Mouse (Mus musculus) CH12.LX (cell line): ENCODE data around the gene Dgka. TPM values are rescaled to one million over a fixed set of nuclear protein-coding genes. Genes with fewer than 3 reads are reported as not detected.
"Not testable (repeated sequence)": the region's sequence is repeated elsewhere in the genome, so short reads cannot be mapped to it uniquely, and the experiment has no call there.

Source experiments
- DNase-seq: peaks from one replicate; pipeline ENCODE4 v3.0.0-alpha.2; 2013; ENCODE audit errors: extremely low read depth
- H3K27ac ChIP-seq: 2 replicates; pipeline ENCODE4 v1.5.1; 2012; ENCODE audit warnings: low read depth, mild to moderate bottlenecking, control low read depth, moderate library complexity; ENCODE audit not compliant: insufficient read depth
- H3K27me3 ChIP-seq: replicated peaks from 2 replicates; pipeline ENCODE3; 2012; ENCODE audit warnings: inconsistent platforms
- H3K36me3 ChIP-seq, 2 experiments: replicated peaks in 1 of 2; 2 replicates each; pipeline versions ENCODE3 to v1.6.1; 2012; ENCODE audit warnings: inconsistent platforms in 1 of 2, low read length in 1 of 2, mild to moderate bottlenecking in 1 of 2, mixed read lengths in 1 of 2, moderate library complexity in 1 of 2; ENCODE audit not compliant: control insufficient read depth in 1 of 2, insufficient read depth in 1 of 2
- H3K4me1 ChIP-seq, 2 experiments: 2 replicates each; pipeline ENCODE4 v1.6.1; 2012; ENCODE audit warnings: inconsistent platforms in 1 of 2, moderate library complexity in 1 of 2; ENCODE audit not compliant: insufficient read depth in 2 of 2, control insufficient read depth in 1 of 2
- H3K4me2 ChIP-seq: 2 replicates; pipeline ENCODE4 v1.6.1; 2012; ENCODE audit warnings: low read depth, mild to moderate bottlenecking, control low read depth; ENCODE audit not compliant: poor library complexity, insufficient read depth, severe bottlenecking
- H3K4me3 ChIP-seq, 3 experiments: fragments of 150-350 bp in 1 of 3; sonication (generic) in 1 of 3; replicated peaks in 1 of 3; 2 replicates each; pipeline versions ENCODE3 to v1.5.1; 2011 to 2012; ENCODE audit warnings: low read depth in 2 of 3, low read length in 2 of 3, mild to moderate bottlenecking in 2 of 3, moderate library complexity in 2 of 3, control low read depth in 1 of 3, improper control_type of control experiment in 1 of 3, inconsistent platforms in 1 of 3, mixed read lengths in 1 of 3; ENCODE audit not compliant: poor library complexity in 1 of 3
- H3K79me2 ChIP-seq: replicated peaks from 2 replicates; pipeline ENCODE4 v1.6.1; 2012; ENCODE audit warnings: mild to moderate bottlenecking, moderate library complexity; ENCODE audit not compliant: control insufficient read depth, poor library complexity, insufficient read depth, severe bottlenecking; ENCODE audit errors: extremely low read depth
- H3K9ac ChIP-seq: 2 replicates; pipeline ENCODE4 v1.6.1; 2012; ENCODE audit warnings: low read depth, mild to moderate bottlenecking, control low read depth, moderate library complexity; ENCODE audit not compliant: insufficient read depth
- H3K9me3 ChIP-seq: replicated peaks from 2 replicates; pipeline ENCODE3; 2012; ENCODE audit warnings: low read length, inconsistent platforms, mixed read lengths
- CTCF ChIP-seq, 2 experiments: IDR thresholded peaks in 1 of 2; conservative IDR thresholded peaks in 1 of 2; 2 replicates each; pipeline ENCODE4 v1.5.1; 2011 to 2012; ENCODE audit warnings: low read depth in 2 of 2, low read length in 2 of 2, improper control_type of control experiment in 1 of 2, inconsistent platforms in 1 of 2, mild to moderate bottlenecking in 1 of 2, moderate library complexity in 1 of 2
- E2F4 ChIP-seq: IDR thresholded peaks from 2 replicates; pipeline ENCODE4 v1.6.1; 2011; ENCODE audit warnings: low read depth, low read length, improper control_type of control experiment; ENCODE audit not compliant: insufficient replicate concordance
- EP300 ChIP-seq: IDR thresholded peaks from 2 replicates; pipeline ENCODE4 v1.6.1; 2011; ENCODE audit warnings: low read length, improper control_type of control experiment
- ETS1 ChIP-seq: conservative IDR thresholded peaks from 2 replicates; pipeline ENCODE4 v1.6.1; 2012; ENCODE audit warnings: low read depth, mild to moderate bottlenecking, inconsistent platforms, low read length, improper control_type of control experiment, moderate library complexity
- HCFC1 ChIP-seq: IDR thresholded peaks from 2 replicates; pipeline ENCODE4 v1.6.1; 2012; ENCODE audit warnings: low read depth, mild to moderate bottlenecking, inconsistent platforms, low read length, improper control_type of control experiment
- MAFK ChIP-seq: IDR thresholded peaks from 2 replicates; pipeline ENCODE4 v1.6.1; 2011; ENCODE audit warnings: low read length, improper control_type of control experiment; ENCODE audit not compliant: insufficient replicate concordance
- MAX ChIP-seq: IDR thresholded peaks from 2 replicates; pipeline ENCODE4 v1.6.1; 2011; ENCODE audit warnings: low read length, improper control_type of control experiment
- MAZ ChIP-seq: IDR thresholded peaks from 2 replicates; pipeline ENCODE4 v1.6.1; 2012; ENCODE audit warnings: low read depth, mild to moderate bottlenecking, inconsistent platforms, low read length, improper control_type of control experiment, moderate library complexity
- NELFE ChIP-seq: IDR thresholded peaks from 2 replicates; pipeline ENCODE4 v1.6.1; 2011; ENCODE audit warnings: low read depth, low read length, improper control_type of control experiment
- NRF1 ChIP-seq: IDR thresholded peaks from 2 replicates; pipeline ENCODE4 v1.6.1; 2014; ENCODE audit warnings: low read depth, mild to moderate bottlenecking, inconsistent platforms, low read length, improper control_type of control experiment, moderate library complexity
- POLR2A ChIP-seq: IDR thresholded peaks from 2 replicates; pipeline ENCODE4 v1.6.1; 2011; ENCODE audit warnings: low read depth, mild to moderate bottlenecking, improper control_type of control experiment, low read length
- POLR2AphosphoS2 ChIP-seq: IDR thresholded peaks from 2 replicates; pipeline ENCODE4 v1.6.1; 2011; ENCODE audit warnings: low read depth, low read length, improper control_type of control experiment
- RAD21 ChIP-seq: IDR thresholded peaks from 2 replicates; pipeline ENCODE4 v1.6.1; 2011; ENCODE audit warnings: low read depth, mild to moderate bottlenecking, low read length, improper control_type of control experiment, moderate library complexity
- RCOR1 ChIP-seq: conservative IDR thresholded peaks from 2 replicates; pipeline ENCODE4 v1.6.1; 2012; ENCODE audit warnings: low read depth, mild to moderate bottlenecking, inconsistent platforms, low read length, improper control_type of control experiment
- SMC3 ChIP-seq: IDR thresholded peaks from 2 replicates; pipeline ENCODE4 v1.6.1; 2011; ENCODE audit warnings: low read depth, low read length, improper control_type of control experiment
- TBP ChIP-seq: conservative IDR thresholded peaks from 2 replicates; pipeline ENCODE4 v1.6.1; 2011; ENCODE audit warnings: low read depth, low read length, improper control_type of control experiment
- TCF12 ChIP-seq: IDR thresholded peaks from 2 replicates; pipeline ENCODE4 v1.6.1; 2014; ENCODE audit warnings: low read depth, mild to moderate bottlenecking, inconsistent platforms, low read length, improper control_type of control experiment
- UBTF ChIP-seq: IDR thresholded peaks from 2 replicates; pipeline ENCODE4 v1.6.1; 2012; ENCODE audit warnings: low read depth, mild to moderate bottlenecking, inconsistent platforms, low read length, improper control_type of control experiment, moderate library complexity
- USF1 ChIP-seq: IDR thresholded peaks from 2 replicates; pipeline ENCODE4 v1.6.1; 2014; ENCODE audit warnings: low read depth, mild to moderate bottlenecking, inconsistent platforms, low read length, improper control_type of control experiment
- USF2 ChIP-seq: conservative IDR thresholded peaks from 2 replicates; pipeline ENCODE4 v1.6.1; 2011; ENCODE audit warnings: low read depth, low read length, improper control_type of control experiment
- ZMIZ1 ChIP-seq: IDR thresholded peaks from 2 replicates; pipeline ENCODE4 v1.6.1; 2012; ENCODE audit warnings: low read depth, mild to moderate bottlenecking, inconsistent platforms, low read length, improper control_type of control experiment
- ZNF384 ChIP-seq: IDR thresholded peaks from 2 replicates; pipeline ENCODE4 v1.6.1; 2012; ENCODE audit warnings: low read depth, low read length, improper control_type of control experiment, inconsistent platforms
- dilution Hi-C: fragments of 300-500 bp; cut with MboI; formaldehyde crosslinking; loops from 2 replicates; pipeline ENCODE4 v1.14.3; 2020; ENCODE audit warnings: low sequenced_read_pairs; ENCODE audit not compliant: extremely low pct_unique_long_range_greater_than_20kb, extremely low pct_ligation_motif_present
- in situ Hi-C: fragments of 300-500 bp; cut with MboI; formaldehyde crosslinking; loops from 3 replicates; pipeline ENCODE4 v1.14.3; 2019; ENCODE audit warnings: low sequenced_read_pairs, low pct_ligation_motif_present, low pct_unique_long_range_greater_than_20kb, mixed read lengths
- polyA plus RNA-seq: library from polyadenylated mRNA; unstranded; fragments of >175 nt; gene quantifications from 2 replicates; pipeline ENCODE4 v1.2.1, GENCODE M21; 2012; ENCODE audit warnings: low read depth; ENCODE audit not compliant: insufficient read length
- total RNA-seq, 2 experiments: library from RNA; depleted of rRNA; stranded (reverse); fragments of 300-350 nt in 1 of 2; fragments of >200 nt in 1 of 2; gene quantifications; 2 replicates each; pipeline ENCODE4 v1.2.3; 2012 to 2014

Gene Dgka
- total and polyA plus RNA-seq, 3 experiments: 3.4 to 9.0 (median 6.6) TPM

GRCm38 (mm10) chr10:128728059-128728458 is 16.6 kb downstream of the Dgka start:
- Histone ChIP-seq H3K4me3 (no peak overlapping the region), H3K4me2 (no peak overlapping the region), H3K79me2 (no peaks in the 10 kb centered on the region), H3K9ac (no peak overlapping the region), H3K4me1 (peaks cover 2 to 10% of the 10 kb centered on the region in 2 experiments; a peak in 3 of 4 replicates), H3K27me3 (no peaks in the 10 kb centered on the region), H3K36me3 (peaks cover 8 to 46% of the 10 kb centered on the region in 2 experiments), H3K9me3 (peaks cover 4% of the 10 kb centered on the region), H3K27ac (no peak overlapping the region)
- dilution Hi-C loops: no loop called here
- TF ChIP-seq SMC3 (no peak), CTCF (conservative IDR thresholded peaks at IDR 0.05 in 1 of 2, IDR thresholded peaks at IDR 0.05 in 1 of 2; ENCODE audit: low read depth in 2 of 2, low read length in 2 of 2) (no peak), MAZ (no peak), E2F4 (no peak), POLR2A (no peak)
- DNase-seq: no peak
- in situ Hi-C loops: no loop called here

GRCm38 (mm10) chr10:128725466-128725865 is 19.2 kb downstream of the Dgka start:
- H3K4me1 ChIP-seq, dilution Hi-C loops, DNase-seq, H3K9me3 ChIP-seq, H3K27ac ChIP-seq, H3K9ac ChIP-seq, H3K79me2 ChIP-seq, H3K4me3 ChIP-seq, in situ Hi-C loops, H3K27me3 ChIP-seq: not testable (repeated sequence)
- TF ChIP-seq ZNF384: peak; percentile 64
- Histone ChIP-seq H3K36me3 (peaks cover 8 to 42% of the 10 kb centered on the region in 2 experiments), H3K4me2 (peak overlapping the region; percentile 9; the same call in 1 of the 2 replicates)

GRCm38 (mm10) chr10:128715559-128716537 is 28.8 kb downstream of the Dgka start:
- no peaks in the 10 kb centered on the region for H3K9me3 ChIP-seq
- H3K27me3 ChIP-seq: no peaks in the 10 kb centered on the region
- peaks cover 7 to 21% of the 10 kb centered on the region in 2 experiments for H3K36me3 ChIP-seq
- H3K79me2 ChIP-seq: no peaks in the 10 kb centered on the region
- peak overlapping the region; percentile 63 for H3K4me2 ChIP-seq
- H3K4me1 ChIP-seq: peaks cover 11 to 24% of the 10 kb centered on the region in 2 experiments
- H3K4me3 ChIP-seq: peak overlapping the region; percentile 7 to 37 (median 37)
- H3K27ac ChIP-seq: no peak overlapping the region
- dilution Hi-C loops: no loop called here
- in situ Hi-C loops: no loop called here
- peak; percentile 82 for DNase-seq
- H3K9ac ChIP-seq: peak overlapping the region; percentile 61
- TF ChIP-seq POLR2AphosphoS2 (no peak; the same call in 1 of the 2 replicates), UBTF (no peak), MAX (0 out of 2 replicates have a peak, but pooled peaks have one; percentile 21), USF1 (no peak), EP300 (0 out of 2 replicates have a peak, but pooled peaks have one; percentile 30), USF2 (no peak), TBP (0 out of 2 replicates have a peak, but pooled peaks have one; percentile 59), E2F4 (no peak), MAZ (peak; percentile 60; the same call in 1 of the 2 replicates), ZMIZ1 (peak; percentile 56), ETS1 (no peak), MAFK (0 out of 2 replicates have a peak, but pooled peaks have one; percentile 15), NRF1 (no peak), ZNF384 (no peak), NELFE (peak; percentile 59; the same call in 1 of the 2 replicates), SMC3 (no peak), RCOR1 (no peak), HCFC1 (0 out of 2 replicates have a peak, but pooled peaks have one; percentile 26), CTCF (conservative IDR thresholded peaks at IDR 0.05 in 1 of 2, IDR thresholded peaks at IDR 0.05 in 1 of 2; ENCODE audit: low read depth in 2 of 2, low read length in 2 of 2) (no peak), TCF12 (peak; percentile 31; the same call in 1 of the 2 replicates), RAD21 (no peak)
